Mouse (Mus musculus) spleen, postnatal 4 days (tissue): ENCODE data around the gene Izumo1.

ENCODE experiments used
- DNase-seq, 2 experiments: peaks; one replicate each; pipeline ENCODE4 v3.0.0; 2022; ENCODE audit warnings: low spot score in 2 of 2

Izumo1 gene

DNA sequence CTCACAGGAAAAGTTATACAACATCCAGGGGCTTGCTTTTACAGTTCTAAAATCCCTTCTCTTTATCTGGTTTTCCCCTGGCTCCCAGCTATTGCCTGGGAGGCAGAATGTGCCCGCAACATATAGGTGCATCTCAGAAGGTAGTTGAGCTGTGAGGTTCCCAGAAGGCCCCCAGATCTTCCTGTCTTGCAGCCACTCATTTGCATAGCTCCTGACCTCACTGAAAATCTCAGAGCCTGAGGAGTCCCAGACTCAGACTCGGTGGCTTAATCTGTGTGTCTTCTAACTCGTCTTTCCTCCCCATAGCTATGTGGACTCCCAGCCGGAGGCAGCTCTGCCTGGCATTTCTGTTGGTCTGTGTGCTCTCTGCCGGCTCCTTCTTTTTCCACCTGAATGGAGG, 3.3 kb upstream of the Izumo1 start:
- no peak for DNase-seq

DNA sequence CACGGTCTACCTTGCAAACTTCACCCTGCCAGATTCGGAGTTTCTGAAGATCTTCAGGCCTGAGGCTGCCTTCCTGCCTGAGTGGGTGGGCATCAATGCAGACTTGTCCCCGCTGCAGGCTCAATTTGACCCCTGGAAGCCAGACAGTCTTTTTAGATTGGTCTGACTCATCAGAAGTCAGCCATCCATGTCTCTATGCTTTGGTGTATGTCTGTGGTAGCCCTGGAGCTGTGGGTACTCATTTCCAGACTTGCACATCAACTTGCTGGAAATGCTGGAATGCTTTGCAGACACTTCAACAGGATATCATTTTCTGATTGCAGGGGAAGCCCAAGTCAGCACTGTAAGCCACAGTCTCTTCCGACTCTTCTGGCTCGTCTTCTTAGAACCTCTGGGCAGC, 2.0 kb upstream of the Izumo1 start:
- no peak for DNase-seq

DNA sequence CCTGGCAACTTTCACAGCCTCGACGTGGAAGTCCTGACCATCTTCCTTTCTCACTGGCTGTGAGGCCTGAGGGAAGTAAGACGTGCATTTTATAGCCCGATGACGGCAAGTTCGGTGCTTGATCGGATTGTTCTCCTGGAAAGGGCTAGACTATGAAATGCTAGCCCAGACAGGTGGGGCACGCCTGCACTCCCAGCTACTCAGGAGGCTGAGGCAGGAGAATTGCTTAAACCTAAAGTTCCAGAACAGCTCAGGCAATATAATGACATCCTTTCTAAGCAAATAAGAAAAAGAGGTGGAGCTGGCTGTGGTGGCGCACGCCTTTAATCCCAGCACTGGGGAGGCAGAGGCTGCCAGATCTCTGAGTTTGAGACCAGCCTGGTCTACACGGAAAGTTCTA, 1.9 kb downstream of the Izumo1 start:
- DNase-seq, result no peak

- DNase-seq, result no peak
These were observed 3.1 kb downstream of the Izumo1 start for GRCm38 (mm10) chr7:45624718-45625117.

DNA sequence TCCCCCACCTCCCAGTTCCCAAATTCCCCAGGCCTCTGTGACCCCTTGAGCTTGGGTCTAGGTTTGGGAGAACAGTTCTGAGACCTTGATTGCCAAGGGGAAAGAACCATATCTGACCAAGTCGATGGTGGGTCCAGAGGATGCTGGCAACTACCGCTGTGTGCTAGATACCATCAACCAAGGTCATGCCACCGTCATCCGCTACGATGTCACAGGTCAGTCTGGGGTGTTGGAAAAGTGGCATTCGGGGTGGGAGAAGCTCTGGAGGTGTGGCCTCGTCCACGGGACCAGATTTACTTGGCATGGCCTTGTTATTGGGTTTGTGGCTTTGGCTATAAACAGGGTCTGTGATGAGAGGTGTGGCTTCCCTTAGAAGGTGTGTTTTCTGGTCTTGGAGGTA, 3.9 kb downstream of the Izumo1 start:
- no peak for DNase-seq

DNA sequence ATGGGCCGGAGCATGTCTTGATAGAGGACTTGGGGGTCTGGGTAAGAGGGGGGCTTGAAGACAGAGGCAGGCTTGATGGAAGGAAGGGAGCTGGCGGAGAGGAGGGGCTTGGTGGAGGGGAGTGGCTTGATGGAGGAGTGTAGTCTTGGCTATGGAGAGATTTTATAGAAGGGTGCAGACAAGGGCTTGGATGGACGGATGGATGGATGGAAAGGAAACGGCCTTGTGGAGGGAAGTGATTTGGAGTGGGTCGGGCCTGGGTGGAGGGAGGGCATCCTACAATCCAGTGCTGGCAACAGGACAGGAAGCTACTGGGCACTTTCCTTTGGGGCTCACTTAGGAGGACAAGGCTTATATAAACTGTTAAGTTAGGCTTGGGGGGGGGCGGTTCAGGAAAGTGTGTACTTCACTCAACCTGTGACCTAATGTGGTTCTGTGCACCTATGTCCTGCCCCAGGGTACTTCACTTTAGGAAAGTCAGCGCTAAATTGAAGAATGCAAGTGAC, 5.0 kb downstream of the Izumo1 start:
- DNase-seq, result no peak

GRCm38 (mm10) chr7:45627261-45627660, 5.7 kb downstream of the Izumo1 start, which contains the start of gene Rasip1:
Gene Rasip1, plus strand, starts transcription at chr7:45627488.
- DNase-seq, result no peak

DNA sequence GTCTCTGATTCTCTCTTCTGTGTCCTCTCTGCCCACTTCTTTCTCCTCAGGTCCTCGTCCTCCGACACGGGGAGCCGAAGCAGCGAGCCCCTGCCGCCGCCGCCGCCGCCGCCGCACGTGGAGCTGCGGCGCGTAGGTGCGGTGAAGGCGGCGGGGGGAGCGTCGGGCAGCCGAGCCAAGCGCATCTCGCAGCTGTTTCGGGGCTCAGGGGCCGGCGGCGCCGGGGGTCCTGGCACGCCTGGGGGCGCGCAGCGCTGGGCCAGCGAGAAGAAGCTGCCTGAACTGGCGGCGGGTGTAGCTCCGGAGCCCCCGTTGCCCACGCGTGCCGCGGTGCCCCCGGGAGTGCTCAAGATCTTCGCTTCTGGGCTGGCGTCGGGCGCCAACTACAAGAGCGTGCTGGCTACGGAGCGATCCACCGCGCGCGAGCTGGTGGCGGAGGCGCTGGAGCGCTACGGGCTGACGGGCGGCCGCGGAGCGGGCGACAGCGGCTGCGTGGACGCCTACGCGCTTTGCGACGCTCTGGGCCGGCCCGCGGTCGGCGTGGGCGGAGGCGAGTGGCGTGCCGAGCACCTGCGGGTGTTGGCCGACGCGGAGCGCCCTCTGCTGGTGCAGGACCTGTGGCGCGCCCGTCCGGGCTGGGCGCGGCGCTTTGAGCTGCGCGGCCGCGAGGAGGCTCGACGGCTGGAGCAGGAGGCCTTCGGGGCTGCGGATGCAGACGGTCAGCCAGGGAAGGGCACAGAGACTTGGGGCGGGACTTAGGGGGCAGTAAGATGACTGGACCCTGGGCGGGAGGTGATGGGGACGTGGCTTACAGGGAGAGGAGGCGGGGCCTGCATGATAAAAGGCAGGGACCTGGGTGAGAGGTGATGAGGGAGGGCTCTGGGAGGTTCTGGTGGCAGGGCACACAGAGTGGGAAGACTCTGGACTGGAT, 7.0 kb downstream of the Izumo1 start:
- peak; percentile 85 to 96 for DNase-seq

- no peak for DNase-seq
These were observed 8.7 kb downstream of the Izumo1 start for GRCm38 (mm10) chr7:45630064-45630907.

- no peak for DNase-seq
These were observed 10.9 kb downstream of the Izumo1 start for GRCm38 (mm10) chr7:45632499-45632898.

DNA sequence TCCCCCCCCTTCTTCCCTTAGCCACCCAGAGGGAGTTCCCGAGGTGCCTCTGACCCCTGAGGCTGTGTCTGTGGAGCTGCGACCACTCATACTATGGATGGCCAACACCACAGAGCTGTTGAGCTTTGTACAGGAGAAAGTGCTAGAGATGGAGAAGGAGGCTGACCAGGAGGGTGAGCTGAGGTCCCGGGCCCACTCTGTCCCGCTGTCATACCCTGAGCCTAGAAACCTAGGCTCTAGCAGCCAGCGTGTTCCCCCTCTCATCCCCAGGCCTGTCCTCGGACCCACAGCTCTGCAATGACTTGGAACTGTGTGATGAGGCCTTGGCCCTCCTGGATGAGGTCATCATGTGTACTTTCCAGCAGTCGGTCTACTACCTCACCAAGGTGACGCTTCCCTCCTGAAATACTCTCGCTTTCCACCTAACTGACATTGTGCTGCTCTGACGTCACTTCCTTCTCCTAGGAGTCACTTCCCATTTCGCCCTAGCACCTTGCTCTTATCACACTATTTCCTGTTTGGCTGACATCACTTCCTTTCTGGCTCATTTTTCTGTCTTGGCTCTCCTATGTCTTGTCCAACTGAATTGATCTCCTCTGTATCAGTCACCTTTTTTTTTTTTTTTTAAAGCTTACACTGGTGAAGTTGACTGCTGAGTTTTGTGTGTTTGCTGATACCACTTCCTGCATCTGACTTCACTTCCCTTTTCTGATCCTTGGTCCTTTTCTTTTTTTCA, 13.5 kb downstream of the Izumo1 start:
- DNase-seq, result peak in 1 of 2 experiments; percentile 60

DNA sequence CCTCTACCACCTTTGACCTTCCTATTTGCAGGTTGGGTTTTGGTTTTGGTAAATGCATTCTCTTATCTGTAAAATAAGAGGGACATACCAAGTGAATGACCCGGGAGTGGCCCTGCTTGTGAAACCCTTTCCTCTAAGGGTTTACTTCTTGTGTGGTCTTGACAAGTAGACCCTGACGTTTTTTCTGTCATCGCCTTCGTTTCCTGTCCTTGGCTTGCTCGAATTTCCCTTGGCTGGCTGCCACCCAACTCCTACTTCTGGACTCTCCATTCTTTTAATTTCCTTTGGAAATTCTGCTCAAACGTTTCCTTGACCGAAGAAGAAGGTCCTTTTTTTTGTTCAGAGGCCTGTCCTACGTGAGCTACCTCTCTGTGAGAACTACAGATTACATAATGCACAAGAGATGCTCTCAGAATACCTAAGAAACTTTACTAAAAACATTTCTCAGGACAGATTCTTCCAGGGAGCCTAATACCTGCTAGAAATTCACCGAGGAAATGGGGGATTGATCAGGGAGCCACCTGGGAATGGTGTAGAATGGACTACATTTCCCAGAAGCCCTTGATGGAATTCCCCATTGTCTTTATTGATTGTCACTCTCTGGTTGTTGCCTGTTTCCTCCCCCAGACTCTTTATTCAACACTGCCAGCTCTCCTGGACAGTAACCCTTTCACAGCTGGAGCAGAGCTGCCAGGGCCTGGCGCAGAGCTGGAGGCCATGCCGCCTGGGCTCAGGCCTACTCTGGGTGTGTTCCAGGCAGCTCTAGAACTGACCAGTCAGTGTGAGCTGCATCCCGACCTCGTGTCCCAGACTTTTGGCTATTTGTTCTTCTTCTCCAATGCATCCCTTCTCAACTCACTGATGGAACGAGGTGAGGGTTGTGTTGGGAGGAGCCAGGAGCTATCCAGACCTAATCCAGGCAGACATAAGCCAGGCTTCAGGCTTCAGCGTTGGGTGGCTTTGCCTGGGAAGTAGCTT, 14.4 kb downstream of the Izumo1 start:
- DNase-seq, result peak in 1 of 2 experiments; percentile 53

DNA sequence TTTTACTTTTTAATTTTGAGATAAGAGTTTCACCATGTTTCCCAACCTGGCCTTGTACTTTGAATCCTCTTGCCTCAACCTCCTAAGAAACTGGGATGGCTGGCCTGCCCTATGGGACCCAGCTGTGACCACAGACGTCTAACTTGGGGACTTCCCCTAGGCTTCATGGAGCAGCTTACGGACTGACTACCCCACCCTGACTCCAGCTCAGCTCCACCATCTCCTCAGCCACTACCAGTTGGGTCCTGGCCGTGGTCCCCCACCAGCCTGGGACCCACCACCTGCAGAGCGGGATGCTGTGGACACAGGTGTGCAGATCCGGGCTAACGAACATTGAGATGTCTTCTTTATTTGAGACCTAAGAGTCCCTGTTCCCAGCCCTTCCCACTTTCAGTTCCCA, 16.1 kb downstream of the Izumo1 start:
- DNase-seq, result peak in 1 of 2 experiments; percentile 61

GRCm38 (mm10) chr7:45638623-45639401, 17.2 kb downstream of the Izumo1 start:
- peak; percentile 37 to 62 for DNase-seq

DNA sequence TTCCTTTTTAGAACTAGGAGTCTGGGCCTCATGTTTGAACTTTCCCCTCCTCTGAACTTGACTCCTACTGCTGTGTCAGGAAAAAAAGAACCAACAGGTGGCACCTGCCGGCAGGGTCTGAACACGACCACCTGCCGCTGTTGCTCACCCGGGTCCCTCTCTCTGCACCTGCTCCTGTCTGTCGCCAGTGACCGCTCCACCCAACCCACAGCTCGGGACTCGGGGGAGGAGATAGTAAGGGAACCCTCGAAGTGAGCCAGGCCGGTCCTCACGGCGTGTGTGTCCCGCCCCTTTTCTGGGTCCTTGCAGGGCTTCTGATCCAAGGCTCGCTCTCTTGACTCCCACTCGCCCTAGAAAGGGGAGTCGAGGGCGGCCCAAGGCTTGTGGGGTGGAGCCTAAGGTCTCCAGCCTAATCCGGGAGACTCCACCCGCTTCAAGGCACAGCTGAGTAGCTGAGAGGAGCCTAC, 18.0 kb downstream of the Izumo1 start, which contains the start of gene Mamstr:
Gene Mamstr, plus strand, starts transcription at position 417 of the 467 bp plus-strand sequence.
- no peak for DNase-seq

- no peak for DNase-seq
These were observed 18.8 kb downstream of the Izumo1 start for GRCm38 (mm10) chr7:45640191-45640957.

DNA sequence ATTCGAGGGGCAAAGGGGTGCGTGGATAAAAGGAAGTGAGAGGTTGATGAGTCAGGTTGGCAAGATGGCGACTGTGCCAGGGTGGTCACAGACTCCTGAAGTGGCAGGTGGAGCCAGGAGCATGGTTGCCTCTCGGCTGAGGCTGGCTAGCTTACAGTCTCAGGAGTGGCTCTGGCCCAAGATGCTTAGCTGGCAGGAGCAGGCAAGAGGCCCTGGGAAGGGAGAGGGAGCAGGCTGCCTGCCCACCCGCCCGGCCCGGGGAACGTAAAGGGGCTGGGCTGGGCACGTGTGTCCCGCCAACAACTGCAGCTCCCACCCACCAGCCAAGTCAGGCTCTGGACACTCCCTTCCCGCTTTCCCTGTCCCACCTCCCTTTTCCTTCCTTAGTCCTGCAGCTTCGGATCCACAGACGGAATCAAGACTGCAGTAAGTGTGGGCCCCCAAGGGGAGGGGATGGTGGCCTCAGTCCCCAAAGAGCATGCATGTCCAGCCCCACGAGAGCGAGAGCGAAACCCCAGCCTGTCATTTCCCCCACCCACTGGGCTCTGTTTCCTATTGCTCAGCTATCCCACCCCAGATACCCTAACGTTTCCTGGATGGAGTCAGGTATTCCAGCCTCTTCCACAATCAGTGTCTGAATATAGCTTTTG, 19.9 kb downstream of the Izumo1 start:
- no peak for DNase-seq

DNA sequence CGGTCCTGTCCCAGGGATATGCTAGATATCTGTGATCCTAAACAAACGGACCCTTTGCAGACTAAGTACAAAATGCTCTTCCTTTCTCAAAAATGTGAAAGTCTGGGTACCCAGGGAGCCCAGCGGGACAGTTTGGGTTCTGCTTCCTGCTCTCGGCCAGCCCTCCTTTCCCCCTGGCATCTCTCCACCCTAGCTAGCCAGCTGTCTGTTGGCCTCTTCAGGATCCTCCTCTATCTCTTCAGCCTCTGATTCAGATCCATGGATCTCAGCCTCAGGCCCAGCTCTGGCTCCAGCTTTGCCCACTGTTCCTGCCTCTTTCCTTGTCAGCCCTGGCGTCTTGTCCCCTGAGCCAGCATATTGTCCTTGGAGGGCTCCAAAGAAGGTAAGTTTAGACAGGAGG, 20.5 kb downstream of the Izumo1 start:
- no peak for DNase-seq
